Mouse (Mus musculus) stomach, embryonic 15.5 days (tissue): Measurements from ENCODE around the gene Rnd3. TPM values are rescaled to one million over a fixed set of nuclear protein-coding genes. Genes with fewer than 3 reads are reported as not detected.

ENCODE experiments used
- ATAC-seq: fragments of 200-750 bp; cut with Nextera tagmentation; 2 replicates; pipeline ENCODE4 v1.8.0; 2017; ENCODE audit warnings: low read depth, moderate number of reproducible peaks, moderate TSS enrichment; ENCODE audit not compliant: insufficient read depth, low FRiP score
- H3K27ac ChIP-seq: fragments of 300-500 bp; sonication (generic); 2 replicates; pipeline ENCODE4 v1.5.1; 2015; ENCODE audit warnings: mild to moderate bottlenecking, inconsistent platforms
- H3K27me3 ChIP-seq: fragments of 300-500 bp; sonication (generic); replicated peaks from 2 replicates; pipeline ENCODE4 v1.6.1; 2015; ENCODE audit warnings: inconsistent platforms
- H3K36me3 ChIP-seq: fragments of 300-500 bp; sonication (generic); 2 replicates; pipeline ENCODE4 v1.6.1; 2015; ENCODE audit warnings: inconsistent platforms
- H3K4me1 ChIP-seq: fragments of 300-500 bp; sonication (generic); 2 replicates; pipeline ENCODE4 v1.6.1; 2015; ENCODE audit warnings: inconsistent platforms
- H3K4me2 ChIP-seq: fragments of 300-500 bp; sonication (generic); 2 replicates; pipeline ENCODE4 v1.6.1; 2015; ENCODE audit warnings: mild to moderate bottlenecking, inconsistent platforms
- H3K4me3 ChIP-seq: fragments of 300-500 bp; sonication (generic); replicated peaks from 2 replicates; pipeline ENCODE4 v1.5.1; 2015; ENCODE audit warnings: inconsistent platforms
- H3K9ac ChIP-seq: fragments of 300-500 bp; sonication (generic); 2 replicates; pipeline ENCODE4 v1.6.1; 2015; ENCODE audit warnings: inconsistent platforms
- H3K9me3 ChIP-seq: fragments of 300-500 bp; sonication (generic); 2 replicates; pipeline ENCODE4 v1.6.1; 2016; ENCODE audit warnings: inconsistent platforms
- WGBS: fragments of 180-500 bp; shearing (Covaris S2); methylation state at CpG from one replicate; pipeline ENCODE4 v1.1.7; 2015; 5-methylcytosine and 5-hydroxymethylcytosine counted together
- polyA plus RNA-seq: library from polyadenylated mRNA; unstranded; fragments of >200 nt; fragmentation: Nextera tagmentation; extraction: Ambion mirVana; gene quantifications from 2 replicates; pipeline ENCODE4 v1.2.1, GENCODE M21; 2015

Rnd3 gene
- polyA plus RNA-seq, 1 experiment from 2014 or later = 66.3 TPM

DNA sequence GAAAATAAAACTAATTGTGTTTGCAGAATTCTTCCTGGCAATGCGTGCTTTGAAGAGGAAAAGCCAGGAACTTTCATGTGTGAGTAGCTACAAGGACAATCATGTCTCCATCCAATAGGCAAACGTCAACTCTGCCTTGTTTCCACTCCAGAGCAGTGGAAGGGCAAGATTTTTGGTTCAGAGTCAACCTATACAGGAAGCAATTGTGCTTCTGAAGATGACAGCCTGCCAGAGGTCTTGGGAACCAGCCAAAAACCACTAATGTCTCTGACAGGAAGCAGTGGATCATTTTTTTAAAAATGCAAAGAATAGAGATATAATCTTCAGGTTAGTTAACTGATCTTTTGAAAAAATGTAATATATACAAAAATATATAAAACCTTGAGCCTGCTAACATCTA lies 38.6 kb downstream of the Rnd3 start:
- H3K36me3 ChIP-seq = no peaks in the 10 kb centered on the region
- no peak overlapping the region for H3K9ac ChIP-seq
- no peaks in the 10 kb centered on the region for H3K4me1 ChIP-seq
- 29% methylated on average over 2 of the region's 2 CpGs for WGBS
- ATAC-seq = no peak
- no peak overlapping the region for H3K4me2 ChIP-seq
- no peaks in the 10 kb centered on the region for H3K27me3 ChIP-seq
- H3K4me3 ChIP-seq = no peak overlapping the region
- no peak overlapping the region for H3K27ac ChIP-seq
- no peaks in the 10 kb centered on the region for H3K9me3 ChIP-seq

GRCm38 (mm10) chr2:51108631-51109030 lies 40.3 kb downstream of the Rnd3 start:
- Histone ChIP-seq H3K4me2 (no peak overlapping the region), H3K27me3 (no peaks in the 10 kb centered on the region), H3K4me3 (no peak overlapping the region), H3K9me3 (no peaks in the 10 kb centered on the region), H3K36me3 (no peaks in the 10 kb centered on the region), H3K9ac (no peak overlapping the region), H3K4me1 (no peaks in the 10 kb centered on the region), H3K27ac (no peak overlapping the region)
- no peak for ATAC-seq
- WGBS = 54% methylated on average over 5 of the region's 5 CpGs

GRCm38 (mm10) chr2:51101187-51101586 lies 47.7 kb downstream of the Rnd3 start:
- 34% methylated on average over 4 of the region's 4 CpGs for WGBS
- no peak overlapping the region for H3K4me3 ChIP-seq
- H3K27ac ChIP-seq = peak overlapping the region; percentile 48; the same call in 1 of the 2 replicates
- no peaks in the 10 kb centered on the region for H3K27me3 ChIP-seq
- no peak overlapping the region for H3K4me2 ChIP-seq
- peak; percentile 50; the same call in 1 of the 2 replicates for ATAC-seq
- no peak overlapping the region for H3K9ac ChIP-seq
- no peaks in the 10 kb centered on the region for H3K4me1 ChIP-seq
- H3K36me3 ChIP-seq = no peaks in the 10 kb centered on the region
- no peaks in the 10 kb centered on the region for H3K9me3 ChIP-seq

DNA sequence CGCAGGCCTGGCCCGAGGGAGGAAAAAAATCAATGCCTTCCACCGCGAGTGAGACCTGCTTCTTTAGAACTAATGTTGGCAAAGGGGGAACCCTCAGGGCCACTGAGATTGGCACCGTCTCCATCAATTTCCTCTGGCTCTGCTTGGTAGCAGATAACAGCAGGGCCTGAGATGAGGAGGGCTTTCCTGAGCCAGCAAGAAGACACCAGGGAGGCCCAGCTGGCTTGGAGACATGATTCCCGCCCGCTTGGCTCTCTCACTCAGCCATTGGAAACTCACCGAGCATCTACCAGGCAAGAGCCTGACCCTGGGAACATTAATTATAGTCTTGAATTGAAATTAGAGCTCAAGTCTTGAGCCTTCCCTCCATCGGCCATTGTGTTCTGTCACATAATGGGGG lies 48.9 kb downstream of the Rnd3 start:
- H3K9me3 ChIP-seq = no peaks in the 10 kb centered on the region
- ATAC-seq = no peak
- no peaks in the 10 kb centered on the region for H3K27me3 ChIP-seq
- no peak overlapping the region for H3K4me3 ChIP-seq
- H3K4me2 ChIP-seq = no peak overlapping the region
- no peaks in the 10 kb centered on the region for H3K4me1 ChIP-seq
- WGBS = 62% methylated on average over 9 of the region's 9 CpGs
- H3K36me3 ChIP-seq = no peaks in the 10 kb centered on the region
- no peak overlapping the region for H3K9ac ChIP-seq
- H3K27ac ChIP-seq = no peak overlapping the region

- H3K9ac ChIP-seq = no peak overlapping the region
- H3K4me2 ChIP-seq = no peak overlapping the region
- H3K9me3 ChIP-seq = no peaks in the 10 kb centered on the region
- no peaks in the 10 kb centered on the region for H3K27me3 ChIP-seq
- no peak overlapping the region for H3K27ac ChIP-seq
- H3K36me3 ChIP-seq = no peaks in the 10 kb centered on the region
- no peaks in the 10 kb centered on the region for H3K4me1 ChIP-seq
- 65% methylated on average over 1 of the region's 1 CpGs for WGBS
- H3K4me3 ChIP-seq = no peak overlapping the region
- no peak for ATAC-seq
These were observed 49.7 kb downstream of the Rnd3 start for GRCm38 (mm10) chr2:51099240-51099639.

DNA sequence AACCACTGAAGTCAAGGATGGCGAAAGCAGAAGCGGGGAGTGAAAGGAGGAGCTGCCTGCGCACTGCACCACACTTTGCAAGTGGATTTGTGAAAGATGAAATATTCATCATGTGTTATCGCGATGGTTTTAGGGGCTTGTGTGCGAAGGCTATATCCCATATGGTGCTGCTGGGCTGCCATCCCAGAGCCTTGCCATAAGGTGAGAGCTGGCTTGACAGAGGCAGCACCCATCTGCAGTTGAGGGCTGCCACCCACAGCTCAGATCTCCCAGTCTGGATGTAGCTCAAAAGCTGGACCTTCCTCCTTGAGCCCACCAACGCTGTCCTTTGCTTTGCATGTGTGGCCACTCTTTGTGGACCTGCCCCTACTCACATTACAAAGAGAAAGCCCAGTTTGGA lies 58.2 kb downstream of the Rnd3 start:
- H3K27ac ChIP-seq = no peak overlapping the region
- no peaks in the 10 kb centered on the region for H3K36me3 ChIP-seq
- WGBS = 79% methylated on average over 7 of the region's 7 CpGs
- no peaks in the 10 kb centered on the region for H3K27me3 ChIP-seq
- H3K4me1 ChIP-seq = no peaks in the 10 kb centered on the region
- H3K9ac ChIP-seq = no peak overlapping the region
- no peak overlapping the region for H3K4me2 ChIP-seq
- H3K9me3 ChIP-seq = no peaks in the 10 kb centered on the region
- ATAC-seq = no peak
- H3K4me3 ChIP-seq = no peak overlapping the region

GRCm38 (mm10) chr2:51090049-51090448 lies 58.9 kb downstream of the Rnd3 start:
- 39% methylated on average over 8 of the region's 8 CpGs for WGBS
- Histone ChIP-seq H3K4me1 (no peaks in the 10 kb centered on the region), H3K4me2 (no peak overlapping the region), H3K4me3 (no peak overlapping the region), H3K27ac (no peak overlapping the region), H3K36me3 (no peaks in the 10 kb centered on the region), H3K9ac (no peak overlapping the region), H3K9me3 (no peaks in the 10 kb centered on the region), H3K27me3 (no peaks in the 10 kb centered on the region)
- no peak for ATAC-seq

DNA sequence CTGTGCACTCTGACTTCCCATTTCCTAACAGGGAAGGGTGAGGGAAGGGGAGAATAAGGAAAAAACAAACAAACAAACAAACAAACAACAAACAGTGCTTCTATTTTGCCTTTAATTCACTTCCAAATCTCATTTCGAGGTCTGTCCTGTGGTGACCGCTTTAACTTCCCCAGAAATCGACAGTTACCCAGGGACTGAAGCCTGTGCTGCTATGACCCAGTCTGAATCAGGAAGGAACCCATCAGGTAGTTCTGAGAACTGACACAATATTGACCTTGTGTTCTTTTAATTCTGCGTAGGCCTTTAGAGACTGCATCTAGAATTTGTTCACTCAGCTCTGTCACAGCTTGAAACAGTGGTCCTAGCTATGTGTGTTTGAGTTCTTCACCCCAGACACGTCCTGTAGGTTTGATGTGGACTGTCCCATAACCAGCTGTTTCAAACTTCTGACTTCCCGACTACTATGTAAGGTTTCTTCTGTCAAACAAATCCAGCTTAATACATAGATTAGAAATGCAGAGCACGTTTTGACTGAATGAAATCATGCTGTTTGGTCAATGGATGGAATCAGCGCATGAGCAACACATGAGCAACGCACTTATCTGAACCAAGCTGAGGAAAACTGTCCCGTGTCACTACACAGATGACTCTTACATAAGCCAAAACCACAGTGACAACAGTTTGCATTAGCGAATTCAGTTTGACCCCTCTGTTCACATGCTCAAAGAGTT lies 59.9 kb downstream of the Rnd3 start:
- Histone ChIP-seq H3K27me3 (no peaks in the 10 kb centered on the region), H3K27ac (no peak overlapping the region), H3K4me2 (no peak overlapping the region), H3K9me3 (no peaks in the 10 kb centered on the region), H3K4me3 (no peak overlapping the region), H3K4me1 (no peaks in the 10 kb centered on the region), H3K36me3 (no peaks in the 10 kb centered on the region), H3K9ac (no peak overlapping the region)
- 83% methylated on average over 11 of the region's 11 CpGs for WGBS
- no peak for ATAC-seq

GRCm38 (mm10) chr2:51088123-51088453 lies 60.8 kb downstream of the Rnd3 start:
- 90% methylated on average over 3 of the region's 3 CpGs for WGBS
- Histone ChIP-seq H3K4me2 (no peak overlapping the region), H3K36me3 (no peaks in the 10 kb centered on the region), H3K27me3 (no peaks in the 10 kb centered on the region), H3K27ac (no peak overlapping the region), H3K4me1 (no peaks in the 10 kb centered on the region), H3K9me3 (no peaks in the 10 kb centered on the region), H3K4me3 (no peak overlapping the region), H3K9ac (no peak overlapping the region)
- ATAC-seq = no peak

GRCm38 (mm10) chr2:51087307-51088122 lies 61.4 kb downstream of the Rnd3 start:
- no peak overlapping the region for H3K9ac ChIP-seq
- ATAC-seq = no peak
- H3K27ac ChIP-seq = no peak overlapping the region
- 62% methylated on average over 12 of the region's 12 CpGs for WGBS
- H3K4me3 ChIP-seq = no peak overlapping the region
- no peak overlapping the region for H3K4me2 ChIP-seq
- H3K27me3 ChIP-seq = no peaks in the 10 kb centered on the region
- H3K36me3 ChIP-seq = no peaks in the 10 kb centered on the region
- H3K4me1 ChIP-seq = no peaks in the 10 kb centered on the region
- no peaks in the 10 kb centered on the region for H3K9me3 ChIP-seq

- WGBS = 89% methylated on average over 11 of the region's 11 CpGs
- H3K4me1 ChIP-seq = no peaks in the 10 kb centered on the region
- H3K36me3 ChIP-seq = no peaks in the 10 kb centered on the region
- H3K27ac ChIP-seq = no peak overlapping the region
- H3K4me3 ChIP-seq = no peak overlapping the region
- ATAC-seq = no peak
- H3K27me3 ChIP-seq = no peaks in the 10 kb centered on the region
- H3K4me2 ChIP-seq = no peak overlapping the region
- H3K9me3 ChIP-seq = no peaks in the 10 kb centered on the region
- H3K9ac ChIP-seq = no peak overlapping the region
These were observed 63.8 kb downstream of the Rnd3 start for GRCm38 (mm10) chr2:51085155-51085554.

- no peak overlapping the region for H3K27ac ChIP-seq
- H3K4me2 ChIP-seq = no peak overlapping the region
- no peak for ATAC-seq
- H3K9ac ChIP-seq = no peak overlapping the region
- H3K4me1 ChIP-seq = no peaks in the 10 kb centered on the region
- no peak overlapping the region for H3K4me3 ChIP-seq
- H3K9me3 ChIP-seq = no peaks in the 10 kb centered on the region
- 76% methylated on average over 13 of the region's 13 CpGs for WGBS
- H3K27me3 ChIP-seq = no peaks in the 10 kb centered on the region
- no peaks in the 10 kb centered on the region for H3K36me3 ChIP-seq
These were observed 66.1 kb downstream of the Rnd3 start for GRCm38 (mm10) chr2:51082714-51083351.
